In genomic region chr17:21231654-21232053, GRCm38 (mm10) we compare ENCODE assay signal across 11 mouse cellular contexts. TPM values are rescaled to one million over a fixed set of nuclear protein-coding genes. Genes with fewer than 3 reads are reported as not detected.
DNase-seq lines count a peak whose midpoint lies in the region; ATAC-seq and TF ChIP-seq lines count a peak whose summit lies in the region.
"Had no signal": no experiment of that assay in that cellular context is flagged by ENCODE, and none has a peak within 500 bp of the region (broad histone marks: within the 10 kb centered on the region; RNA-seq: fewer than 3 reads in every experiment).

No protein-coding gene starts in this region.

- no peak overlapping the region for H3K9ac ChIP-seq in embryonic facial prominence, embryonic 14.5 days (ENCODE audit: low read depth, low read length)

- no peaks in the 10 kb centered on the region for H3K27me3 ChIP-seq in embryonic facial prominence, embryonic 14.5 days (replicated peaks; ENCODE audit: control insufficient read depth, insufficient read depth, low read length)

- peak; percentile 18; the same call in 1 of the 2 replicates for TF ChIP-seq CTCF in lung, adult 2 months (IDR thresholded peaks at IDR 0.05; ENCODE audit: insufficient read depth, low read length)

- H3K27ac ChIP-seq in embryonic facial prominence, embryonic 14.5 days (replicated peaks; ENCODE audit: low read depth, low read length) = no peak overlapping the region

- 32% methylated on average over 9 of the region's 9 CpGs for WGBS in embryonic facial prominence, embryonic 14.5 days
- 28% methylated on average over 9 of the region's 9 CpGs for WGBS in lung, adult 2 months

- TF ChIP-seq POLR2A in lung, adult 2 months (IDR thresholded peaks at IDR 0.05; ENCODE audit: borderline replicate concordance, extremely low read depth, low read depth, low read length) = no peak

- H3K4me3 ChIP-seq in embryonic facial prominence, embryonic 14.5 days (ENCODE audit: low read depth, low read length) = no peak overlapping the region
- no peak overlapping the region for H3K4me3 ChIP-seq in lung, adult 2 months (replicated peaks; ENCODE audit: extremely low read depth, low read depth, low read length)

- no peaks in the 10 kb centered on the region for H3K9me3 ChIP-seq in embryonic facial prominence, embryonic 14.5 days (ENCODE audit: control insufficient read depth, low read length)

- no peak for ATAC-seq in embryonic facial prominence, embryonic 14.5 days (ENCODE audit: low read depth)

- H3K4me2 ChIP-seq in embryonic facial prominence, embryonic 14.5 days (ENCODE audit: low read depth, low read length) = no peak overlapping the region

- peak; percentile 30 to 77 for DNase-seq in adrenal gland, adult (ENCODE audit: inconsistent age in 2 of 2, low spot score in 1 of 2)
- no peak for DNase-seq in adrenal gland, adult 8-10 months
- peak; percentile 68 for DNase-seq in testis, postnatal 10 days (ENCODE audit: low spot score)
- DNase-seq in testis, postnatal 14 days (ENCODE audit: low spot score) = no peak
- peak; percentile 37 for DNase-seq in embryonic facial prominence, embryonic 14.5 days (ENCODE audit: low spot score)
- peak; percentile 30 to 61 for DNase-seq in layer of hippocampus, adult 18-20 months (ENCODE audit: low spot score in 2 of 2)
- DNase-seq in lung, adult 2 months = peak; percentile 19
- DNase-seq in skeletal muscle tissue, adult 2 months (ENCODE audit: low read depth, low spot score) = peak; percentile 16

- no peaks in the 10 kb centered on the region for H3K36me3 ChIP-seq in embryonic facial prominence, embryonic 14.5 days (ENCODE audit: control insufficient read depth, insufficient read depth, low read length)

- H3K4me1 ChIP-seq in embryonic facial prominence, embryonic 14.5 days (ENCODE audit: control insufficient read depth, insufficient read depth, low read length) = no peaks in the 10 kb centered on the region
- no peaks in the 10 kb centered on the region for H3K4me1 ChIP-seq in lung, adult 2 months (ENCODE audit: control insufficient read depth, insufficient read depth, low read length)

RNA-seq across cellular contexts. Expression of gene Vmn1r234, which starts 5.8 kb away (rescaled TPM):
- not detected for total RNA-seq in adrenal gland, adult 8-10 months (2022)
- not detected in 2 replicates for polyA plus RNA-seq in embryonic facial prominence, embryonic 14.5 days (2014; fragmentation: Nextera tagmentation; extraction: Ambion mirVana)
- not detected for total RNA-seq in layer of hippocampus, adult 18-20 months (2021)
- not detected in 2 replicates for polyA plus RNA-seq in lung, adult 2 months (2012; rRNA removed)
- polyA plus RNA-seq: C2C12; large intestine, adult 2 months; testis, adult 2 months had no signal

RNA-seq across cellular contexts. Expression of gene Vmn1r235, which starts 24.6 kb away (rescaled TPM):
- not detected for total RNA-seq in adrenal gland, adult 8-10 months (2022)
- not detected in 2 replicates for polyA plus RNA-seq in embryonic facial prominence, embryonic 14.5 days (2014; fragmentation: Nextera tagmentation; extraction: Ambion mirVana)
- not detected for total RNA-seq in layer of hippocampus, adult 18-20 months (2021)
- not detected in 2 replicates for polyA plus RNA-seq in lung, adult 2 months (2012; rRNA removed)
- polyA plus RNA-seq: C2C12; large intestine, adult 2 months; testis, adult 2 months had no signal

RNA-seq across cellular contexts. Expression of gene Vmn1r236, which starts 51.1 kb away (rescaled TPM):
- total RNA-seq in adrenal gland, adult 8-10 months (2022) = not detected
- 0.04 TPM in 1 of 2 replicates, not detected in the other for polyA plus RNA-seq in embryonic facial prominence, embryonic 14.5 days (2014; fragmentation: Nextera tagmentation; extraction: Ambion mirVana)
- not detected for total RNA-seq in layer of hippocampus, adult 18-20 months (2021)
- not detected in 2 replicates for polyA plus RNA-seq in lung, adult 2 months (2012; rRNA removed)
- polyA plus RNA-seq: C2C12; large intestine, adult 2 months; testis, adult 2 months had no signal

Comparison
In these comparisons a context has a peak if more than half of its experiments do, and no peak if none do; other contexts are left out.
1. DNase-seq: peak in adrenal gland, adult (2 of 2), testis, postnatal 10 days (single experiment), embryonic facial prominence, embryonic 14.5 days (single experiment), layer of hippocampus, adult 18-20 months (2 of 2), lung, adult 2 months (single experiment) and skeletal muscle tissue, adult 2 months (single experiment); none in adrenal gland, adult 8-10 months (single experiment) and testis, postnatal 14 days (single experiment).